Mouse (Mus musculus) lung, embryonic 14.5 days (tissue): ENCODE results near the gene Ndufa4l2. TPM values are rescaled to one million over a fixed set of nuclear protein-coding genes. Genes with fewer than 3 reads are reported as not detected.

Experiments used
- ATAC-seq: fragments of 200-750 bp; cut with Nextera tagmentation; 2 replicates; pipeline ENCODE4 v1.8.0; 2017; ENCODE audit warnings: mild to moderate bottlenecking, moderate TSS enrichment, moderate library complexity; ENCODE audit not compliant: insufficient read depth
- DNase-seq: peaks from one replicate; pipeline ENCODE4 v3.0.0-alpha.2; 2015
- H3K27ac ChIP-seq: fragments of 300-500 bp; sonication (generic); 2 replicates; pipeline ENCODE4 v1.5.1; 2014; ENCODE audit warnings: low read depth, mild to moderate bottlenecking, moderate library complexity
- H3K27me3 ChIP-seq: fragments of 300-500 bp; sonication (generic); 2 replicates; pipeline ENCODE4 v1.6.1; 2014; ENCODE audit warnings: low read length, control low read depth; ENCODE audit not compliant: insufficient read depth
- H3K36me3 ChIP-seq: fragments of 300-500 bp; sonication (generic); 2 replicates; pipeline ENCODE4 v1.6.1; 2014; ENCODE audit warnings: control low read depth; ENCODE audit not compliant: insufficient read depth
- H3K4me1 ChIP-seq: fragments of 300-500 bp; sonication (generic); 2 replicates; pipeline ENCODE4 v1.6.1; 2014; ENCODE audit warnings: antibody characterized with exemption, control low read depth; ENCODE audit not compliant: insufficient read depth
- H3K4me2 ChIP-seq: fragments of 300-500 bp; sonication (generic); 2 replicates; pipeline ENCODE4 v1.6.1; 2014; ENCODE audit warnings: mild to moderate bottlenecking
- H3K4me3 ChIP-seq: fragments of 300-500 bp; sonication (generic); 2 replicates; pipeline ENCODE4 v1.5.1; 2014; ENCODE audit warnings: low read depth, low read length
- H3K9ac ChIP-seq: fragments of 300-500 bp; sonication (generic); 2 replicates; pipeline ENCODE4 v1.6.1; 2014
- H3K9me3 ChIP-seq: fragments of 300-500 bp; sonication (generic); 2 replicates; pipeline ENCODE4 v1.6.1; 2016; ENCODE audit warnings: low read depth, low read length, control low read depth
- CTCF ChIP-seq: IDR thresholded peaks from 2 replicates; pipeline ENCODE4 v1.5.1; 2016; ENCODE audit warnings: antibody characterized with exemption, low read depth
- WGBS: fragments of 180-500 bp; shearing (Covaris S2); extraction: QIAGEN DNeasy Blood & Tissue Kit; methylation state at CpG from one replicate; pipeline ENCODE4 v1.1.7; 2014; 5-methylcytosine and 5-hydroxymethylcytosine counted together
- polyA plus RNA-seq: library from polyadenylated mRNA; unstranded; fragments of >200 nt; fragmentation: Nextera tagmentation; extraction: Ambion mirVana; gene quantifications from 2 replicates; pipeline ENCODE4 v1.2.1, GENCODE M21; 2014

The Ndufa4l2 gene
- polyA plus RNA-seq, 1 experiment from 2014 or later = 36.4 TPM

GRCm38 (mm10) chr10:127519903-127520713 is 5.3 kb downstream of the Ndufa4l2 start:
- no peak overlapping the region for H3K9ac ChIP-seq
- no peak overlapping the region for H3K27ac ChIP-seq
- no peaks in the 10 kb centered on the region for H3K9me3 ChIP-seq
- peak overlapping the region; percentile 96; the same call in 1 of the 2 replicates for H3K4me2 ChIP-seq
- DNase-seq (no peak), ATAC-seq (no peak)
- H3K4me3 ChIP-seq = peak overlapping the region; percentile 56; the same call in 1 of the 2 replicates
- 93% methylated on average over 37 of the region's 37 CpGs for WGBS
- peaks cover 30% of the 10 kb centered on the region for H3K27me3 ChIP-seq
- peaks cover 14% of the 10 kb centered on the region for H3K4me1 ChIP-seq
- peaks cover 36% of the 10 kb centered on the region for H3K36me3 ChIP-seq
- TF ChIP-seq CTCF = no peak

- 78% methylated on average over 20 of the region's 20 CpGs for WGBS
- H3K9me3 ChIP-seq = no peaks in the 10 kb centered on the region
- H3K9ac ChIP-seq = peak overlapping the region; percentile 59
- peaks cover 14% of the 10 kb centered on the region for H3K4me1 ChIP-seq
- H3K27me3 ChIP-seq = peaks cover 30% of the 10 kb centered on the region
- no peak for ATAC-seq
- H3K4me2 ChIP-seq = peak overlapping the region; percentile 96
- H3K27ac ChIP-seq = no peak overlapping the region
- DNase-seq = no peak
- H3K4me3 ChIP-seq = peak overlapping the region; percentile 56
- no peak for TF ChIP-seq CTCF
- peaks cover 36% of the 10 kb centered on the region for H3K36me3 ChIP-seq
Measured at GRCm38 (mm10) chr10:127520714-127521357, 6.1 kb downstream of the Ndufa4l2 start.

DNA sequence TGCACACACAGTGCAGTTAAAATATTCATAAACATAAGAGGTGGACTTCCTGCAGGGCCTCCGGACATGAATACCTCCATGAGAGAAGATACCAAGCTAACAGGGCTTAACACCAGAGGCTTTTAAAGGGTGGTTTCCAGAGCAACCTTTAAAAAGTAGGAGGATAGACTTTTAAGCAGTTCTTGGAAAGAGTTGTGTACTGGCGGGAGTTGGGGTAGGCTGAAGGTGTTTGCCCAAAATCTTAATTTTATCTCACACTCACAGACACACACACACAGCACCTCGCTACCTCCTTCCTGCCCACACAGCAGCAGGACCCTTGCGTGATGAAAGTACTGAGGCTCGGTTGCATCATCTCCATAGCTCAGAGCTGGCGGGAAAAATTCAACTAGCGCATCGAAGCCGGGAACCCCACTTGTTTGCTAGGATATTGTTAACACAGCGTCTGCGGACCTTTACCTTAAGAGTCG is 6.9 kb downstream of the Ndufa4l2 start:
- Histone ChIP-seq H3K9ac (peak overlapping the region; percentile 59), H3K9me3 (no peaks in the 10 kb centered on the region), H3K4me3 (peak overlapping the region; percentile 56), H3K4me2 (peak overlapping the region; percentile 96), H3K4me1 (peaks cover 14% of the 10 kb centered on the region), H3K27me3 (peaks cover 33% of the 10 kb centered on the region), H3K36me3 (peaks cover 36% of the 10 kb centered on the region), H3K27ac (no peak overlapping the region)
- ATAC-seq = peak; percentile 6
- DNase-seq = no peak
- 3% methylated on average over 12 of the region's 12 CpGs for WGBS
- TF ChIP-seq CTCF = no peak

GRCm38 (mm10) chr10:127522088-127522581 is 7.4 kb downstream of the Ndufa4l2 start, which contains the start of gene Shmt2:
Gene Shmt2 (minus strand): TSS chr10:127522444.
- 0% methylated on average over 21 of the region's 21 CpGs for WGBS
- Histone ChIP-seq H3K4me2 (peak within 1 kb of the TSS; percentile 96), H3K27me3 (peaks cover 38% of the 10 kb centered on the region), H3K9me3 (no peaks in the 10 kb centered on the region), H3K4me3 (peak within 1 kb of the TSS; percentile 56), H3K9ac (peak within 1 kb of the TSS; percentile 59), H3K27ac (no peak within 1 kb of the TSS), H3K4me1 (peaks cover 12% of the 10 kb centered on the region; the same call in 1 of the 2 replicates), H3K36me3 (peaks cover 36% of the 10 kb centered on the region)
- ATAC-seq = peak; percentile 68
- peak; percentile 99 for DNase-seq
- TF ChIP-seq CTCF = no peak

DNA sequence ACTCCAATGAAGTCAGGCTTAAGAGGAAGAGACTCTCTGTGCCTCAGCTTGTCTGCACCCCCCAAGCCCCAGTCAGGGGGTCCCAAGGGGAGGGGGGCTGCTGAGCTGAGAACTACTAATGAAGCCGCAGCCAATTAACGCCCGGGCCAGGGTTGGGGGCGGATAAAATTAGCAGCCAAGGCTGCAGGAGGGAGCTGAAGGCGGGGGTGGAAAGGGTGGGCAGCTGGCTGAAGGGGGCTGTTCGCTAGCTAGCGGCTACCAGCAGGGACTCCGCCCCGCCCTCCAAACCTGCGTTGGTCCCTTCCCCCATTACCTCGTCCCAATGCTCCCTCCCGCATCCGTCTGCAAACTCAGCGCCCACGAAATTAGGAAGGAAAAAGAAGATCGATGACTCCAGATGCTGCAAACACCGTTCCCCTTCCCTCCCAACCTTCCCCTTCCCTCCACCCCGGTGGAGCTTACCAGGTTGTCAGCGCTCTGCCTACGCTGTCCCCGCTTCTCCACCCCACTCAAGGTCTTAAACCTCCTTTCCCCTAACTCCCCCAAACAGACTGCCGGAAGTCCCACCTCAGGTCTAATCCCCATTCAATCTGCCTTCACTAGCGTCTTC is 10.0 kb downstream of the Ndufa4l2 start:
- peaks cover 64% of the 10 kb centered on the region for H3K27me3 ChIP-seq
- H3K4me1 ChIP-seq = peaks cover 12% of the 10 kb centered on the region; the same call in 1 of the 2 replicates
- no peak overlapping the region for H3K4me3 ChIP-seq
- no peak overlapping the region for H3K9ac ChIP-seq
- no peaks in the 10 kb centered on the region for H3K9me3 ChIP-seq
- H3K36me3 ChIP-seq = peaks cover 9% of the 10 kb centered on the region; the same call in 1 of the 2 replicates
- no peak overlapping the region for H3K4me2 ChIP-seq
- 6% methylated on average over 23 of the region's 23 CpGs for WGBS
- H3K27ac ChIP-seq = no peak overlapping the region
- no peak for TF ChIP-seq CTCF
- ATAC-seq = no peak
- DNase-seq = no peak

- Histone ChIP-seq H3K4me1 (peaks cover 9% of the 10 kb centered on the region; the same call in 1 of the 2 replicates), H3K9ac (0 out of 2 replicates have a peak overlapping the region, but pooled peaks have one; percentile 20), H3K4me3 (peak overlapping the region; percentile 27), H3K27me3 (peaks cover 77% of the 10 kb centered on the region), H3K36me3 (no peaks in the 10 kb centered on the region), H3K4me2 (peak overlapping the region; percentile 55), H3K9me3 (no peaks in the 10 kb centered on the region), H3K27ac (no peak overlapping the region)
- ATAC-seq = no peak
- no peak for TF ChIP-seq CTCF
- no peak for DNase-seq
- WGBS = 2% methylated on average over 26 of the region's 26 CpGs
Measured at GRCm38 (mm10) chr10:127526048-127526447, 11.3 kb downstream of the Ndufa4l2 start.
